Mouse (Mus musculus): ENCODE measurements around the gene Mark4.

The Mark4 gene

DNA sequence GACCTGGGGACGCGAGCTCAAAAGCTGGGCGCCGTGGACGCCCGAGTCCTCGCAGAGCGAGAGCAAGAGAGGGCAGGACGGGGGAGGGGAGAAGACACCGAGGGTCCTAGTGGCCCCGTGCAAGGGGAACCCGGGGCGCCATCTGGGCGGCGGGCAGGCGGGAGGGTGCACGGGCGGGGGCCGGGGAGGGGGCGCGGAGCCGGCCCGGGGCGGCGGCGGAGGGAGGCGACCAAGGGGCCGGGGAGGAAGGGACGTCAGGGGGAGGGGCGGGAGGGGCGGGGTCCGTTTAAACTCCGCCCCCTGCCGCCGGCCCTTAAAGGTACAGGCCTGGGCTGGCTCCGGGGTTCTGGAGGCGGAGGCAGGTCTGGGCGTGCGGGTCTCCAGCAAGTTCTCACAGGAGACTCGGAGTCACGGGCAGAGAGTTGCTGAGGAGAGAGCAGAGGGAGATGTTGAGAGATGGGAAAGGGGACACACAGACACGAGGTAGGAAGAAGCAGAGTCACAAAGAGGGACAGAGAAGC is at the start of gene Mark4:
Gene Mark4, minus strand, starts transcription at position 231 of the 521 bp plus-strand sequence.
- DNase-seq (ENCODE audit: low spot score in 2 of 2): peak; percentile 69 to 84

DNA sequence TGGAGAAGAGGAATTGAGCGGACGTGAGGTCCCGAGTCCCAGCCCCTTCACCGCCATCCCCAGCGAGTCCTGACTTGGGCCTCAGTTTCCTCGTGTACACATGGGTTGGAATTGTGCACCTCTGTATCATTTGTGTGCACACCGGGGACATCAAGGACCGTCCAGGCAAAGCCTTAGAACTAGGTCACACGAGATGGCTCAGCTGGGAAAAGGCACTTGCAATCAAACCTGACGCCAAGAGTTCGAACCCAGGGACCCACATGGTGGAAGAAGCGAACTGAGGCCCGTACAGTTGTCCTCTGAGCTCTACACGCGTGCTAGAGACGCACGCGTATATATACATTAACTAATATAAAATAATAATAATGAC is 49.0 kb upstream of the Mark4 start:
- DNase-seq (ENCODE audit: low spot score in 2 of 2): no peak

DNA sequence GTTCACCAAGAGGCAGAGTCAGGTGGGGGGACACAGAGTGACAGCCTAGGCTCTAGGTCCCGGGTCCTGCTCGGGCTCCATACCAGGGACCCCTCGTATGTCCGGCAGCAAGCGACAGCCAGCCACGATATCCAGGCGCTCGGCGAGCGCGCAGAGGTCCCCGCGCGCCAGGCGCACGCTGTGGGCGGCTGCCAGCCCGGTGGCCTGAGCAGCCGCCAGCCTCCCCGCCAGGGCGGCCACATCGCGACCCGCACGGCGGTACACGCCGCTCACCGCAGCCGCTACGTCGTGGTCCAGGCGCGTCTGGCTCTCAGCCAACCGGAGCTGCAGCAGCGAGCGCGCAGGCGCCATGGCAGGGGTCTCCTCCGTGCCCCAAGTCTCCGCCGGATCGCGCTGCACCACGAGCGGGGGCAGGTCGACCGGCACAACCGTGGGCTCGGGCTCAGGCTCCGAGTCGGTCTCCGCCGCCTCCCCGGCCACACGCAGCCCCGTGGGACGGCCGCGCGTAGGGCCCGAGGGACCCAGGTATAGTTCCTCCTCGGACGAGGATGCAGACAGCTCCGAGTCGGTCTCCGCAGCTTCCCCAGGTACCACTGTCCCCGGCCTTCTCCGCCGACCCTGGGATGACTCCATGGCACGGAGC is 48.5 kb upstream of the Mark4 start:
- DNase-seq (ENCODE audit: low spot score in 2 of 2): no peak

DNA sequence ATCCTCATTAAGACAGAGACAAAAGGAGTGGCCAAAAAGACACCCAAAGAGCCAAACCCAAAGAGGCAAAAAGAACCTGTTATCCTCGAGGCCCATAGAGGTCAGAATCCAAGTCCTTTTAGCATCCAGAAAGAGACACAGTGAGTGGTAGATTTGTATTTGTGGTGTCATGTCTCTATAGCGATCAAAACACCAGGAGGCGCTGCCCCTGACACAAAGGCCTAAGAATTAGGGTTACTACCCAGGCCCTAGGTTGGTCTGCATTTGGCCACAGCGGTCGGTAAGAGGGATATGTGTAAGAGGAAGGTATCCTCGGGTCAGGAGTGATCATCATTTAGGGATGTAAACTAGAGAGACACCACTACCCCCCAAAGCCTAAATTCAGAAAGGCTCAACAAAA is 47.7 kb upstream of the Mark4 start:
- no peak for DNase-seq (ENCODE audit: low spot score in 2 of 2)

DNA sequence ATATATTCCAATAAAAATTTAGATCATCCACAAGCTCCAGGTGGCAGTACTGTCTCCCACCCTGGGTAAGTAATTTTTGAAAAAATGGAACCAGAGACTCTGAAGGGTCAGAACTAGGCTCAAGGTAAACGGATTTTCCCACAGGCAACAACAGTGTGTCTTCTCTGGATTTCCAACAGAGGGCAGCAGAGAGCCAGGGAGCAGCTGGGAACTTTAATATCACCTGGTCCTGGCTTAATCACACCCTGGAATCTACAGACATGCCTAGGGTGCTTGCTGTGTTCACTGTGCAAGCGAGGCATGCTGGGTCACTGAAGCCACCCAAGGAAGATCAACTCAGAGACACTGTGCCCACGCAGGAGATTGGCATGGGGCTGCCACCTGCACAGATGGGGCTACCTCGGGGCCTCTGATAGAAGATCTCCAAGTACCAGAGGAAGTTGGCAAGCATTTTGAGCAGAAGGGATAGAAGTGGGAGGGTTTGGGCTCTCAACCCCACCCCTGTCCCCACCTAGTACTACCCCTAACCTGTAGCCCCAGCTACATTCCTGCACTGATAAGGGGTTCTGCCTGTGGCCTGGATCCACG is 45.0 kb upstream of the Mark4 start:
- DNase-seq (ENCODE audit: low spot score in 2 of 2): peak; percentile 45 to 57

DNA sequence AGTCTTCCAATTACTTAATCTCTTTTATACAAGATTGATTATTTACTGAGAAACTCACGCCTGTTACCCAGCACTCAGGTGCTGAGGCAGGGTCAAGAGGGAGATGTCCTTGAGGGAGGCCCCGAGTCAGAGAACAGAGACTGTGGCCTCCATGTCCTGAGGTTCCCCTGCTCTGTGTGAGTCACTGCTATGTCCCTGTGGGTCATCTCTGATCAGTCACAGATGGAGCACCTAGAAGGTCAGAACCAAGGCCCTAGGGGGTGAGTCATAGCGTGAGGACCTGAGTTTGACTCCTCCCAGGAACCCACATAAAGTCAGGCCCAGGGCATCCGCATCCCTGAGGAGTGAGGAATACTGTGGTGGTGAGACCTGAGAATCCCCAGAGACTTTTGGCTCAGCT is 43.0 kb upstream of the Mark4 start:
- DNase-seq (ENCODE audit: low spot score in 2 of 2): no peak

DNA sequence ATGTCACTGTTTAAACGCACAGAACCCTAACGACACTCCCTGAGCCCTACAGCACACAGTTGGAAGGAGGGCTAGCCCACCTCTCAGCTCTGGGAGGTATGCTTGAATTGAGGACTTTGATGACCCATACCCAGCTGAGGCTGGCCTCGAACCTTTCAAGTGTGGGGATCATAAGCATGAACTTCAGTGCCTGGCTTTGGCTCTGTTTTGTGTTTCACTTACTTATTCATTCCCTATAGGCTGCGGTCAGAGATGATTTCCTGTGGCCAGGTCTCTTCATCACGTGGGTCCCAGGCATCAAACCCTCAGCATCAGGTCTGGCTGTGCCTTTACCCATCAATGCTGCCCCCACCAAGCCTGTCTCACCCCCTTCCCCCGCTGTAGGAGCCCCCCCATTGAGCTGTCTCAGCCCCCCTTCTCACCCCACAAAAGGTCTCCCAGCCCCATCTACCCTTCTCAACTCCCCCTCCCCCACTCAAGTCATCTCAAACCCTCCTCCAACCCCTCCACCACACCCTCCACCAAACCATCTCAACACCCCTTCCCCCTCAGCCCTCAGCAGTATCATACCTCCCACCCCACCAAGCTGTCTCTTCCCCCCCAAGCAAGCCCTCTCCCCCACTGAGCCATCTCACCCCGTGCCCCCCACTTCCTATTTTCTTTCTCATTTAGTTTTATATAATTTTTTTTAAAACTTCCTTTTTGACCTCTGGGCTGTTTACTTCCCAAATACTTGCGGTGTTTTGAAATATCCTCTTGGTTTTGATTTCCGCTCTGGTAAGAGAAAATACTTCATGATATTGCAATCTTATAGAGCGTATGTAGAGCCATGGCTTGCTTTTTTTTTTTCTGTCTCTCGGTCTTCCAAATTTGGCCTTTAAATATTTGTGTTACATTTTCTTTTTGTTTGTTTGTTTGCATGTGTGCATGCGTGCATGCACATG is 42.1 kb upstream of the Mark4 start:
- no peak for DNase-seq (ENCODE audit: low spot score in 2 of 2)

DNA sequence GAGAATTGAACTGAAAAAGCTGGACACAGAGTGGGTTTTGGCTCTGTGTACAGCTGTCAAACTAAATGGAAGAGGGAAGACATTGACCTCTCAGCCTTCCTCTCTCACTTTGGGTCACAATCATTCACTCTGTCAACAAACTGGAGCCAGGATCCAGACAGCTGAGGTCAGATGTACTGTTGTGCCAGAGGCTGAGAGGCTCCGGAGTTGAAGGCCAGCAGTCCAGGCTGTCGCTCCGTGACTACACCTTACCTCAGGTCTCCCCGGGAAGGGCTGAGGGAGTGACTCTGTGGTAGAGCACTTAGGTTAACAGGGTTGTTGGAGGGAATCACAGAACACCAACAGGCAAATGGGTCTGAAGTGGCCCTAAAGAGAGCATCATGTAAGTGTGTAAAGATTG is 39.7 kb upstream of the Mark4 start:
- no peak for DNase-seq (ENCODE audit: low spot score in 2 of 2)

DNA sequence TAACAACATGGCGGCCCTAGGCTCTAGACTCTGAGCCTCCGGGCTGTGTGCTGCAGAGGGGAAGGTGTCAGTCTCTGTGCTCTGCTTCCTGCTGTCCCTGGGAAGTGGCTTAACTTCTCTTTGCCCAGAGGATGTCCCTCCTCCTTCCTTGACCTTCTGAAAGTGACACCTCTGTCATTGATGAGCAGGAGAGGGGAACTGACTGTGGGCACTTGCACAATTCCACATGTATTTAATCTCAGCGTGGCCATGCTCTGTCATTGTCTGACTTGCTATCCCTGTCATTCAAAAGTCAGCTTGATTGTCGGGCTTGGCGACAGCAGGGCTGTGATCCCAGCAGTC is 37.6 kb upstream of the Mark4 start:
- no peak for DNase-seq (ENCODE audit: low spot score in 2 of 2)

DNA sequence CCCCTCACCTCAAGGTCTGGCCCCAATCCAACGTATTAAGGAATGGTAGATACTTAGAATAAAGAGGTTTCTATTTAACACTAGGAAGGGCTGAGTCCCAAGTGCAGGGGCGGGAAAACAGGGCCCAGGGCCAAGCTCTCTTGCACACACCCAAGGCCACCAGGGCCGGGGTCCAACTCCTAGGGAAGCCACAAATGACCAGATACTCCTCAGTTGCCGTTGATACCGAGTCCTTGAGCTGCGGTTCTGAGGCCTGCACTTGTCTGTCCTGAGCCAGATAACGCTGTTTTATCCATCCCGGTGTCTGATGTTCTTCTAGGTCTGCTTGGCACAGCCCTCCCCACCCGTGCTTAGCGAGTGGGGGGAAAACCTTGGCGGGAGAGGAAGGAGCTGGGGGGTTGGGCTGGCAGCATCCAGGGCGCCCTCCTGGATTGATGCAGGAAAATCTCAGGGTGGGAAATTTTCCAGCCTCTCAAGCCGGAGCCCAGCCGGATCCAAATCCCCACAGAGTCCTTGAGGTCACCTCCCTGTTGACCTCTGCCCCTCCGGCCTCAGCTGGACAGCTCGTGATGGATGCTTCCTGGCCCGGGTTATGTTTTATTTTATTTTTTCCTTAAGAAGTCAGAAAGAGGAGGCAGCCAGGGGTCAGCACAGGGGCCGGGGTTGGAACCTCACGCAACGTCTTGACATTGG is 37.0 kb upstream of the Mark4 start:
- DNase-seq (ENCODE audit: low spot score in 2 of 2): peak in 1 of 2 experiments; percentile 37

DNA sequence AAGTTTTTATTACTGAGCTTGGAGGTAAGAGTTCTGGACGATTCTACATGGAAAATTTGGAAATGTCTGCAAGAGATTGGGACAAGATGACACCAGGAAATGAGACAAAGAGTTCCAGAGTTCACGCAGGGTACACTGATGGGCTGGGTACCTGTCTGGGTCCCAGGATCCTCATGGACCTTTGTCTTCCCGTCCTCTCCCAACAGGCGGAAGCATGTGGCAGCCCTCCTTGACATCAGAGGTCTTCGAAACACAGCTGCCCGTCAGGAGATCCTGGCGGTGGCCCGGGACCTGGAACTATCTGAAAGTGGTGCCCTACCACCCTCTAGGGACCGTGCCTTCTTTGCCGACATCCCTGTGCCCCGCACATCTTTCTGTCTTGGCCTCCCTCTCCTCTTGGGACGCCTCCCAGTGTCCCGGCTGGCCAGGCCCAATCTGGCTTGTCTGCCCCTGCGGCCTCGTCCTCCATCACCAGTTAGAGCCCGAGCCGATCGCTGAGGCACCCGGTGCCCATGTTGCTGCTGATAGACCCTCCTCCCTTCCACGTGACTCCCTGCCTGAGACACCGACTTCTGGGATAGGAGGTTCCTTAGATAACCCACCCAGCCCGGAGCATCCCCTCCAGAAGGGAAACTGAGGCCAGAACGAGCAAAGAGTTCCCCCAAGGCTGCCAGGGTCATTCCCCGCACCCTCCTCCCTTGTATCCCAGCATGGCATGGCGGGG is 36.3 kb upstream of the Mark4 start:
- DNase-seq (ENCODE audit: low spot score in 2 of 2): no peak

DNA sequence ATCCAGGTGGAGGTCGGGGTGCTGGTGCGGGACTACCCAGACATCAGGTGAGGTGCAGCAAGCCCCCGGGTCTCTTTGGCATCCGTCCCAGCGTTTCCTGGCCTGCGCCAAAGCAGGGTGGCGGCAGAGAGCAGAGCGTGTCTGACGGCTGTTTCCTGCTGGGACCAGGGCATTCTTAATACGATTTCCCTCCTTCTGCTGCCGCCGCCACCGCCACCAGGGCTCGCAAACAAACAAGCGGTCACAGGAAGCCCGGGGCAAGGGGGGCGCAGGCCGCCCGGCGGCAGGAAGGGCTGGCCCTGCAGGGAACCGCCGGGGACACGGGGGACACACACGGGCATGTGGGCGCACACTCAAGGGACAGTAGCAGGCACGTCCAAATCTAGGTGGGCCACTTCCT is 33.1 kb upstream of the Mark4 start:
- peak in 1 of 2 experiments; percentile 22 for DNase-seq (ENCODE audit: low spot score in 2 of 2)

DNA sequence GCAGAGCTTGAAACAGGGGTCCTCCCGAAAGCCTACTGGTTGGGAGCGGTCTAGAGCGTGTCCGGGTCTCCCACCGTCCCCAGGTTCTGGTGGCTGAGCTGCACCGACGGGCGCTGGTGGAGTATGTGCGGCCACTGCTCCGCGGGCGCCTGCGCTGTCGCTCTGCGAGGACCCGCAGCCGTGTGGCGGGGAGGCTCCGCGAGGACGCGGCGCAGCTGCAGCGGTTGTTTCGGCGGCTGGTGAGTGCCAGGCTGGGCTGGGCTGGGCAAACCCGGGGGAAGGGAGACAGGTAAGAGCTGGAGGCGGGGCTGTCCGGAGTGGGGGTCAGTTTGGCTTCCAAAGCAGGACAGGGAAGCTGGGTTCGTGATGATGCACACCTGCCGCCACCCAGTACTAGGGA is 30.9 kb upstream of the Mark4 start:
- DNase-seq (ENCODE audit: low spot score in 2 of 2): no peak

DNA sequence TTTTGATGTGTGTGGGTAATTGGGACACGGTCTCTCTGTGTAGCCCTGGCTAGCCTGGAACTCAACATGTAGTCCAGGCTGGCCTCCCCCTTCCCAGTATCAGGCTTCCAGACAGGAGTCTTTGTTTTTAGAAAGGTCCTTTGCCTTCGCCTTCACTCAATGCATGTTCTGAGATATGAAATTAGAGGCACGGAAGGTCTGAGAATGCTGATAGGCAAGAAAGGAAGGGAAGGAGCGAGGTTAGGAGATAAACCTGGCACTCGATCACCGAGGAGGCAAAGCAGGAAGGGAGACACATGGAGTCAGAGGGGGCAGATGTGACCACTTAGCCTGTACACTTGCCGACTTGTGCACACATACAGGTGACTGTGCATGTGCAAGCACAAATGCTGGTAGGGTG is 27.9 kb upstream of the Mark4 start:
- DNase-seq (ENCODE audit: low spot score in 2 of 2): no peak

DNA sequence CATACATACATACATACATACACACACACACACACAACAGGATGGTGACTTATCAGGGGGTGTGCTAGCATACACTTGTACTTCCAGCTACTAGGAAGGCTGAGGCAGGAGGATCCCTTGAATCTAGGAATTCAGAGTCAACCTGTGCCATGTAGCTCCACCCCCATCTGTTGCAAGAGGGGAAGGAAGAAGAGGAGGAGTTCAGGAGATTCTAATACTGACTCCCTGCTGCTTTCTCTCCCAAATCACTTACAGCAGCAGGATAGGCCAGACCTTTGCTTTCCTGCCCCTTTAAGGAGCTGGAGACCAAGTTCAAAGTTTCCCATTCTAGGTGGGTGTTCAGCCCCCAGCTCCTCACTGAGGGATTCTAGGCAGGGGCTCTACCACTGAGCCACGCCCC is 26.9 kb upstream of the Mark4 start:
- no peak for DNase-seq (ENCODE audit: low spot score in 2 of 2)

DNA sequence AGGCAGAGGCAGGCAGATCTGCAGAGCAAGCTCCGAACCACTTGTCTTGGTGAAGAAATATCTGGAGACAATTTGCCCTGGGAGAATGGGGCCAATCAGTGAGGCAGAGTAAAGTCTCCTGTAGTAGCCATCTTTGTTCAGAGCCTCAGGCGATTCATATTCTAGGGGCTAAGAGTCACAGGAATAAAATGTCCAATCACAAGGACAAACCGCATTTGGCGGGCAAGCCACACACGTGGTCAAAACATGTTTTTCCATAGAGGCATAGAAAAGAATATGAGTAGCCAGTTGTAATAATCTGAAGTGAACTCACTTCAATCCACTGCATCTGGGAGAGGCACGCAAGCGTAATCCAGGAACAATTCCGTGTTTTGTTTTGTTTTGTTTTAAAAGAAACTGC is 24.7 kb upstream of the Mark4 start:
- DNase-seq (ENCODE audit: low spot score in 2 of 2): no peak

DNA sequence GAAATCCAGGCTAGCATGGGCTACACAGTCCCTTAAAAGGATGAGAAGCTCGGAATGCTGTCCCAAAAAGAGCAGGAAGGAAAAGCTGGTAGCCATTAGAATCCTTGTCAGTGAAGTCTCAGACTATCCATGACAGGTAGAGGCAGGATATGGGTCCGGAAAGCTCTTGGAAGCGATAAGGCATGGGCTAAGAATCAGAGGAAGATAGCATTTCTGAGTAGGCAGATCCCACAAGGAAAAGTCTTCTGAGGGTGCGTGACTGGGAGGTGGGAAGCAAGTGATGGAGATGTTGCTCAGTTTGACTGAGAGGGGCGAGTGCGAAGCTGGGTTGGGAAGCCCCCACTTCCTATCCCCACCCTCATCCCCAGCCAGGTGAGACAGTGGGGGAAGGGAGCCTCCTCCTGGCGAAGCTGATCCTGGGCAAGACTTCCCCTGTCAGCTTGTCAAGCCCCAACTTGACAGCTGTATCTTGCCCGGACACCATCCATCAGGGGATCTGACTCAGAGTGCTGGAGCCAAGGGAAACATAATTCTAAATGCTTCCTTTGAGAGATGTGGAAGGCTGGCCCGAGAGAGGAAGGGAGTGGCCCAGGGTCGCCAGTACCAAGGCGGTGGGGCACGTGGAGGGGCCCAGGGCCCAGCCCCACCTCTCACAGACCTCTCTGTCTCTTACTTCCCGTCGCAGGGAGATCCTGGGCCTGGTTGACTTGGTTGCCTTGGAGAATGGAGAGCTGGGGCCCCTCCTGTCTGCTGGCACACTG is 19.2 kb upstream of the Mark4 start:
- peak in 1 of 2 experiments; percentile 31 for DNase-seq (ENCODE audit: low spot score in 2 of 2)

DNA sequence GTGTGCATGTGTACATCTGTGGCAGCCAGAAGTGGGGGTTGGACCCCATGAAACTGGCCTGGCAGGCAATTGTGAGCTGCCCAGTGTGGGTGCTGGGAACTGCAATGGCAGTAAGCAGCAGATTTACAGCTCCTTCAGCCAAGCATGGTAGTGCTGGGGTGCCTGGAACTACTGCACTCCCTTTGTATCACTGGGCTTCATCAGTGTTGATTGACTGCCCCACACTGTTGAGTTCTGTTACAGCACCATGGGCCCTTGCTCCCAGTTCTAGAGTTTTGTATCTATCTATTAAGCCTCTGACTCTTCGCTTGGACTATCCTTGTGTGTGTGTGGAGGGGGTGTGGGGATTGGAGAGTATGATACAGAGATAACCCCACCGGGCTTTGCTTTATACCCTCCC is 18.5 kb upstream of the Mark4 start:
- no peak for DNase-seq (ENCODE audit: low spot score in 2 of 2)

DNA sequence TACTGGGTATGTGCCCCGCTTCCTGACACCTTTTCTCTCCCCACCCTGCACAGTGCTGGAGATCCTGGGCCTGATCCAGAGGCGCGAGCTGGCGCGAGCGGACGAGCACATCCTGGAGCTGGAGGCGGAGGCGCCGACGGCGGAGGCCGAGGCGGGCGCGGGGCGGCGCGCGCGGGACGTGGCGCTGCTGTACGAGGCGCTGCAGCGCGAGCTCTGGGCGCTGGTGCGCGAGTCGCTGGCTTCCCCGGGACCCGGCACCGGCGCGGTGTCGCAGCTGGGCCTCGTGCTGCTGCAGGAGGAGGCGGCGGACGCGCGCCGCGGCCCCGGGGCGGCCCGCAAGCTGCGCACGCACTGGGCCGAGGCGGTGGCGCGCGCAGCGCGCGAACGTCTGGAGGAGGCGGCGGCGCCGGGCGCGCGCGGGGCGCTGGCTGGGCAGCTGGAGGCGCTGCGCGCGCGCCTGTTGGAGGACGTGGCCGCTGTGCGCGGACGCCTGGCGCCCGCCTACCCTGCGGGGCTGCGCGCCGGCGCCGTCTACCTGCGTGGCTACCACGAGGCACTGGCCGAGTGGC is 15.3 kb upstream of the Mark4 start:
- DNase-seq (ENCODE audit: low spot score in 2 of 2): peak; percentile 67 to 70

DNA sequence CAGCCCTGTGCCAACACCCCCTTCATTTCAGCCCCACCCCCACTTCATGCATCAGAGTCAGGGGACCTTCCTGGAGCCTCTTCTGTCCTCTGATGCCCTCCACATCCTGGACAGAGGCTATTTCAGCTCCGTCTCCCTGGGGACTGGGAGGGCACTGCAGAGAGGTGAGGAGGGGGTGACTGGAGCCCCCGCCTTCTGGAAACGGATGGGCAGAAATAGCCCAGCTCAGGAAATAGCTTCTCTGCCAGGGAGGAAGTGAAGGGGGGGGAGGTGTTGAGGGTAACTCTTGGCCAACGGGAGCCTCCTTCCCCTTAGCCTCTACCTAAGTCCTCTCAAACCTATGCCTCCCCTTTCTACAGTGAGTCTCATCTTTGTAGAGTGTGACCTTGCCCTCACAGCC is 13.8 kb upstream of the Mark4 start:
- DNase-seq (ENCODE audit: low spot score in 2 of 2): no peak

Data from urinary bladder, postnatal 36 days (tissue).